Mouse (Mus musculus) midbrain, embryonic 14.5 days (tissue): Measurements from ENCODE around the gene Trp73. TPM values are rescaled to one million over a fixed set of nuclear protein-coding genes. Genes with fewer than 3 reads are reported as not detected.

Experiments
- ATAC-seq: fragments of 200-750 bp; cut with Nextera tagmentation; 2 replicates; pipeline ENCODE4 v1.8.0; 2017; ENCODE audit warnings: moderate number of reproducible peaks, moderate library complexity; ENCODE audit not compliant: low FRiP score, low TSS enrichment
- DNase-seq: peaks from one replicate; pipeline ENCODE4 v3.0.0-alpha.2; 2015
- H3K27ac ChIP-seq: fragments of 300-500 bp; sonication (generic); replicated peaks from 2 replicates; pipeline ENCODE4 v1.5.1; 2014; ENCODE audit warnings: mild to moderate bottlenecking, low read depth, low read length, moderate library complexity
- H3K27me3 ChIP-seq: fragments of 300-500 bp; sonication (generic); 2 replicates; pipeline ENCODE4 v1.6.1; 2014; ENCODE audit warnings: low read length, control low read depth, mixed read lengths; ENCODE audit not compliant: control insufficient read depth, insufficient read depth
- H3K36me3 ChIP-seq: fragments of 300-500 bp; sonication (generic); 2 replicates; pipeline ENCODE4 v1.6.1; 2014; ENCODE audit warnings: low read length, control low read depth; ENCODE audit not compliant: control insufficient read depth, insufficient read depth
- H3K4me1 ChIP-seq: fragments of 300-500 bp; sonication (generic); 2 replicates; pipeline ENCODE4 v1.6.1; 2014; ENCODE audit warnings: mild to moderate bottlenecking, antibody characterized with exemption, low read length, control low read depth; ENCODE audit not compliant: control insufficient read depth, insufficient read depth
- H3K4me2 ChIP-seq: fragments of 300-500 bp; sonication (generic); 2 replicates; pipeline ENCODE4 v1.6.1; 2014; ENCODE audit warnings: mild to moderate bottlenecking, low read length, moderate library complexity
- H3K4me3 ChIP-seq: fragments of 300-500 bp; sonication (generic); replicated peaks from 2 replicates; pipeline ENCODE4 v1.5.1; 2014; ENCODE audit warnings: low read depth, low read length
- H3K9ac ChIP-seq: fragments of 300-500 bp; sonication (generic); replicated peaks from 2 replicates; pipeline ENCODE4 v1.6.1; 2014; ENCODE audit warnings: mild to moderate bottlenecking, low read length, moderate library complexity
- H3K9me3 ChIP-seq: fragments of 300-500 bp; sonication (generic); 2 replicates; pipeline ENCODE4 v1.6.1; 2016; ENCODE audit warnings: low read length, control low read depth, mixed read lengths; ENCODE audit not compliant: control insufficient read depth
- WGBS: fragments of 180-500 bp; shearing (Covaris S2); extraction: QIAGEN DNeasy Blood & Tissue Kit; methylation state at CpG from one replicate; pipeline ENCODE4 v1.1.7; 2014; 5-methylcytosine and 5-hydroxymethylcytosine counted together
- polyA plus RNA-seq: library from polyadenylated mRNA; unstranded; fragments of >200 nt; fragmentation: Nextera tagmentation; extraction: Ambion mirVana; gene quantifications from 2 replicates; pipeline ENCODE4 v1.2.1, GENCODE M21; 2014

Gene Trp73
- polyA plus RNA-seq, 1 experiment from 2014 or later: 0.59 TPM

- 82% methylated on average over 9 of the region's 9 CpGs for WGBS
- Histone ChIP-seq H3K9ac (no peak overlapping the region), H3K9me3 (no peaks in the 10 kb centered on the region), H3K36me3 (no peaks in the 10 kb centered on the region), H3K4me3 (no peak overlapping the region), H3K27ac (no peak overlapping the region), H3K27me3 (no peaks in the 10 kb centered on the region), H3K4me1 (no peaks in the 10 kb centered on the region), H3K4me2 (no peak overlapping the region)
- DNase-seq (no peak), ATAC-seq (no peak)
These were observed 20.8 kb downstream of the Trp73 start for GRCm38 (mm10) chr4:154119208-154119607.

- 61% methylated on average over 9 of the region's 9 CpGs for WGBS
- H3K27ac ChIP-seq: no peak overlapping the region
- no peaks in the 10 kb centered on the region for H3K27me3 ChIP-seq
- H3K4me2 ChIP-seq: no peak overlapping the region
- H3K9ac ChIP-seq: no peak overlapping the region
- H3K4me1 ChIP-seq: no peaks in the 10 kb centered on the region
- no peak for ATAC-seq
- H3K4me3 ChIP-seq: no peak overlapping the region
- no peaks in the 10 kb centered on the region for H3K36me3 ChIP-seq
- no peaks in the 10 kb centered on the region for H3K9me3 ChIP-seq
- no peak for DNase-seq
These were observed 21.2 kb downstream of the Trp73 start for GRCm38 (mm10) chr4:154118782-154119181.

GRCm38 (mm10) chr4:154116421-154116820, 23.6 kb downstream of the Trp73 start:
- no peak for ATAC-seq
- no peaks in the 10 kb centered on the region for H3K4me1 ChIP-seq
- H3K9me3 ChIP-seq: no peaks in the 10 kb centered on the region
- no peaks in the 10 kb centered on the region for H3K36me3 ChIP-seq
- H3K4me2 ChIP-seq: no peak overlapping the region
- H3K9ac ChIP-seq: no peak overlapping the region
- 46% methylated on average over 7 of the region's 7 CpGs for WGBS
- no peak overlapping the region for H3K4me3 ChIP-seq
- no peak for DNase-seq
- H3K27me3 ChIP-seq: no peaks in the 10 kb centered on the region
- no peak overlapping the region for H3K27ac ChIP-seq

- WGBS: 77% methylated on average over 11 of the region's 11 CpGs
- Histone ChIP-seq H3K9ac (no peak overlapping the region), H3K36me3 (no peaks in the 10 kb centered on the region), H3K4me3 (no peak overlapping the region), H3K9me3 (no peaks in the 10 kb centered on the region), H3K4me2 (no peak overlapping the region), H3K4me1 (0 out of 2 replicates have a peak, but pooled peaks cover 5% of the 10 kb centered on the region), H3K27me3 (no peaks in the 10 kb centered on the region), H3K27ac (no peak overlapping the region)
- no peak for ATAC-seq
- DNase-seq: no peak
These were observed 30.2 kb downstream of the Trp73 start for GRCm38 (mm10) chr4:154109850-154110243.

- Histone ChIP-seq H3K4me1 (0 out of 2 replicates have a peak, but pooled peaks cover 5% of the 10 kb centered on the region), H3K36me3 (no peaks in the 10 kb centered on the region), H3K4me3 (no peak overlapping the region), H3K4me2 (no peak overlapping the region), H3K27me3 (no peaks in the 10 kb centered on the region), H3K9ac (no peak overlapping the region), H3K9me3 (no peaks in the 10 kb centered on the region), H3K27ac (no peak overlapping the region)
- ATAC-seq: no peak
- 51% methylated on average over 18 of the region's 18 CpGs for WGBS
- peak; percentile 32 for DNase-seq
These were observed 30.7 kb downstream of the Trp73 start for GRCm38 (mm10) chr4:154109216-154109849.

- Histone ChIP-seq H3K27ac (no peak overlapping the region), H3K27me3 (peaks cover 8% of the 10 kb centered on the region; the same call in 1 of the 2 replicates), H3K4me2 (no peak overlapping the region), H3K4me1 (0 out of 2 replicates have a peak, but pooled peaks cover 5% of the 10 kb centered on the region), H3K4me3 (no peak overlapping the region), H3K9ac (no peak overlapping the region), H3K36me3 (no peaks in the 10 kb centered on the region), H3K9me3 (no peaks in the 10 kb centered on the region)
- ATAC-seq (no peak), DNase-seq (no peak)
- 78% methylated on average over 13 of the region's 13 CpGs for WGBS
These were observed 33.4 kb downstream of the Trp73 start for GRCm38 (mm10) chr4:154106497-154107061.

- Histone ChIP-seq H3K9me3 (no peaks in the 10 kb centered on the region), H3K27ac (no peak overlapping the region), H3K4me2 (peak overlapping the region; percentile 21; the same call in 1 of the 2 replicates), H3K4me3 (no peak overlapping the region), H3K36me3 (no peaks in the 10 kb centered on the region), H3K9ac (no peak overlapping the region), H3K4me1 (0 out of 2 replicates have a peak, but pooled peaks cover 5% of the 10 kb centered on the region), H3K27me3 (peaks cover 8% of the 10 kb centered on the region; the same call in 1 of the 2 replicates)
- peak; percentile 80 for DNase-seq
- 28% methylated on average over 20 of the region's 20 CpGs for WGBS
- ATAC-seq: no peak
These were observed 34.5 kb downstream of the Trp73 start for GRCm38 (mm10) chr4:154105381-154106001.

GRCm38 (mm10) chr4:154103912-154104311, 36.1 kb downstream of the Trp73 start:
- ATAC-seq (no peak), DNase-seq (no peak)
- H3K36me3 ChIP-seq: no peaks in the 10 kb centered on the region
- H3K4me1 ChIP-seq: 0 out of 2 replicates have a peak, but pooled peaks cover 5% of the 10 kb centered on the region
- no peak overlapping the region for H3K27ac ChIP-seq
- H3K9ac ChIP-seq: no peak overlapping the region
- no peak overlapping the region for H3K4me3 ChIP-seq
- no peak overlapping the region for H3K4me2 ChIP-seq
- no peaks in the 10 kb centered on the region for H3K9me3 ChIP-seq
- 94% methylated on average over 10 of the region's 10 CpGs for WGBS
- peaks cover 8% of the 10 kb centered on the region; the same call in 1 of the 2 replicates for H3K27me3 ChIP-seq
